Mouse (Mus musculus) bone marrow, adult 2 months (tissue): ENCODE results near the gene Nlrc4.

Experiments
- CTCF ChIP-seq: fragments of 200-500 bp; IDR thresholded peaks from 2 replicates; pipeline ENCODE4 v1.5.1; 2011; ENCODE audit warnings: low read length, control low read depth; ENCODE audit not compliant: control insufficient read depth, insufficient read depth
- POLR2A ChIP-seq: fragments of 200-500 bp; IDR thresholded peaks from 2 replicates; pipeline ENCODE4 v1.6.1; 2011; ENCODE audit warnings: low read depth, mild to moderate bottlenecking, control low read depth, low read length, borderline replicate concordance; ENCODE audit not compliant: control insufficient read depth

GRCm38 (mm10) chr17:74500204-74500603 is 41.3 kb upstream of the Nlrc4 start:
- TF ChIP-seq CTCF, result no peak
- TF ChIP-seq POLR2A, result no peak
